Mouse (Mus musculus) 3T3-L1 (cell line): ENCODE measurements around the gene Cebpb.

Source experiments
- DNase-seq: peaks from one replicate; pipeline ENCODE4 v3.0.0-alpha.2; 2015; ENCODE audit warnings: low read depth, low spot score

The Cebpb gene

DNA sequence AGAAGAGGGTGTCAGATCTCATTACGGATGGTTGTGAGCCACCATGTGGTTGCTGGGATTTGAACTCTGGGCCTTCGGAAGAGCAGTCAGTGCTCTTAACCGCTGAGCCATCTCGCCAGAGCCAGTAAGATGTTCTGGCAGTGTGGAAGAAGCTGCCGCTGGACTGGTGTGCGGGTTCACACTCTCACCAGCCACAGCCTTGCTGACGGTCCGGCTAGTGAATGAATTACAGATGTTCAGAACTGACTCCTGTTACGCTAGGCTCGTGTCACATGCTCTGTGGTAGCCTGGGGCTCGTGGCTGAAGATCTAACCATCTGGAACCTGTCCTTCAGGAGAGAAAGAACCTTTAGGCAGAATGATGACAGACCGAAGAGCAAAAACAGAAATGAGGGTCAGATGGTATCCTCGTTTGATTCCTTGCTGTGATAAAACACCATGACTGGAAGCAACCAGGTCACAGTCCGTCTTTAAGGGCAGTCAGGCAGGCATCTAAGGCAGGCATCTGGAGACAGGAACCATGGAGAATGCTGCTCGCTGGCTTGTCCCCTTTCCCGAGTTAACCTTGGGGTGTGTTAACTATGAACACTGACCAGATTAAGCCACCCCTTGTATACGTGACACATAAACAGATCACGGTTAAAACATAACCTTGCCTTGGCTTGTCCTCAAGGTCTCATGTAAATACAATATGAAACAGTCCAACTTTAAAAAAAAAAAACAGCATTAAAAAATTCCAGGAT is 22.6 kb upstream of the Cebpb start:
- no peak for DNase-seq

DNA sequence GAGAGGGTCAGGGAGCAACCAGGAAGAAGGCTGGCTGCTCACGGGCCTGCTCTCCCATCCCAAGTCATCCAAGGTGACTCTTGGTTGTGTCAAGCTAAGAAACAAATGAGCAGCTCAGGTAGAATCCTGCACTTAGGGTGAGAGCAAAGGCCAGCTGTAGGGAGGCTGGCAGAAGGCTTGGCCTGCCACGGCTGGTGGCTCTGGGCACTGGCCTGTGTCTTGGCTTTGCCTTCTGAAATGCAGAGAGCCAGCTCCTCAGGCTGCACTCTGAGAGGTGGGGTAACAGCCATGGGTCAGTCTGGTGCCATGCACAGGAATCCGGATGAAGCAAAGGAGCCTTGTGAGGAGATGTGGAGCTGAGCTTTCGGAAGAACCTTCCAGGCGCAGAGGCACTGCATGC is 20.3 kb upstream of the Cebpb start:
- DNase-seq, result no peak

DNA sequence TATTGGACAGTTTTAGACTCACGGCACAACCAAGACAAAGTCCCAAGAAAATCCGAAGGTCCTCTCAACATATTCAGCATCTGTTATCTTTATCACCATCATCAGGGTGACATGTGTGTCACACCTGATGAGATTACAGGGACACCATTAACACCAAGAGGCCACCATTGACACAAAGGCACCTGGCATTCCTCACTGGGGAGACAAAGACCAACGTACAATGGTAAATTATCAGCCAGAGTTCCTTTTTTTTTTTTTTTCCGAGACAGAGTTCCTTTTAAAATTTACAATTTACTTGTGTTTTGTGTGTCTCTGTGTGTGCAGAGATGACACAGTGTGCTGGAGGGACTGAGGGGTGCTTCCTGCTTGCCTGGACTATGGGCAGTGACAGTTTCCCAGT is 19.3 kb upstream of the Cebpb start:
- DNase-seq, result no peak

DNA sequence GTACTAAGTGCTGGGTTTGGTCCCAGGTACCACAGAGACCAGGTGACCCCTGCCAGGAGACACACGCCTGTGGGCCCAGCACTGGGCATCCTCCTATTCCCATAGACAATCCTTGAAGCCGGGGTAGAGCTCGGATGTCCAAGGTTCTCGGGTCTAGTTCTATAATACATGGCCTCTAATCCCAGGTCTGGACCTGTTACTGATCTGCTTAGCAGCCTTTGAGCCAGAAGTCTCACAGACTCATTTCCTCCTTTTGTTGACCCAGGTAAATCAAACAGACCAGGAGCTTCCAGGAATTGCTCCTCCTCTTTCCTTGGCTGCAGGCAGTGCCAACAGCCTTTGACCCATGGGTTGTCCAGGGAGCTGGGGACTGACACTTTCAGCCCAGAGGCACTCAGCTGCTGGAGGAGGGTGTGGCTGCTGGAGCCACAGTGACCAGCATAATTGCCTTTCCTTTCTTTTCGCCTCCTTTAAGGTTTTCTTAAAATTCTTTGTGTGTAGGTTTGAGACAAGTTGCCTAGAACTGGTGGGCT is 17.5 kb upstream of the Cebpb start:
- no peak for DNase-seq

DNA sequence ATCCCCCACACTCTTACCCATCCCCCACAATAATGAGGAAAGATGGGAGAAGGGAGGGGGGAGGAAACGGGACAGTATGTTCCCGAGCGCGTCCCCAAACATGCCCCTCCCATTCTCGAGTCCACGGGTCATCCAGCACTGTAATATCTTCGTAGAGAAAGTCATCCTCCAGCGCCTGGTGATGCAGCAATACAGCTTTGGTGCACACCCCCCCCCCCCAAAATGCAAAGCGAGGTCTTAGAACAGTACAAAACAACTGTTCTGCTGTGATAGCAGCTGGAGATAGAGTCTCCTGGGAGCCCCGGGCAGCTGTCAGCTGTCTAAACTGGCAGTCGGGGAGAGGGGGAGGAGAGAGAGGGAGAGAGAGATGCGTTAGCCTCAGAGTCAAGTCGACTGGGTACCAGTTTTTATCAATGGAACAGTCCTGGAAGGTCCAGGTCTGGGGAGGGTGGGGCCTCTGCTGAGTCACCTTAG is 16.5 kb upstream of the Cebpb start:
- peak; percentile 48 for DNase-seq

DNA sequence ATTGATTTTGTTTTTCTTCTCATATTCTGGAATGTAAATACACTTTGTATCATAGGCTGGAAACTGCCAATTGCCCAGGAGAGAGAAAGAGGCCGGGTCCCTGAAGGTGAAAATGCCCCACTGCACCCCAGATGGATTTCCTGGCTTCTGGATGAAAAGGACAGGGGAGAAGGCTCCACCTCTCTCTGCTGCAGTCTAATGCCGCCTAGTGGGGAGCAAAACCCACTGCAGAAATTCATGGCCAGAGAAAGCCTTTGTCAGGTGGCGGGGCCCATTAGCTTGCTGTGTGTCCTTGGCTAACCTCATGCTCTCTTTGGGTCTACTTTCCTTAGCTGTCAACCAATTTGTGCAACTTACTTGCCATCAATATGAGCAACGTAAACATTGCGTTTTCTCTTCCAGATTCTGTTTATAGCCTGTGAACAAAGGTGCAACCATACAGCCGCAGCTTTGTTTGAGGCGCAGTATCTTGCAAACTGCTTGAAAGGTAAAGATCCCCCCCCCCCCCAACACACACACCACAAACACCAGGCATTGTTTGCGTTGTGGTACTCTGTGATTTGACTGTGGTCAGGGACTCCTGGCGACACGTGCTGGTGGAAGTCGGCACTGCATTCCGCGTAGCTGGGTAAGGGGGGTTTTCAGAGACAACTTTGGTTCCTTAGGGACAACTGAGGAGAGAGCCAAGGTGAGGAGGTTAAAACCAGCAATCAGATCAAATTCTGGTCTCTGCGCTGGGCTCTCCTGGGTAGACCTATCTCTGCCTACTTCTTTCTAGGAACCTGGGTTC is 13.4 kb upstream of the Cebpb start:
- peak; percentile 65 for DNase-seq

DNA sequence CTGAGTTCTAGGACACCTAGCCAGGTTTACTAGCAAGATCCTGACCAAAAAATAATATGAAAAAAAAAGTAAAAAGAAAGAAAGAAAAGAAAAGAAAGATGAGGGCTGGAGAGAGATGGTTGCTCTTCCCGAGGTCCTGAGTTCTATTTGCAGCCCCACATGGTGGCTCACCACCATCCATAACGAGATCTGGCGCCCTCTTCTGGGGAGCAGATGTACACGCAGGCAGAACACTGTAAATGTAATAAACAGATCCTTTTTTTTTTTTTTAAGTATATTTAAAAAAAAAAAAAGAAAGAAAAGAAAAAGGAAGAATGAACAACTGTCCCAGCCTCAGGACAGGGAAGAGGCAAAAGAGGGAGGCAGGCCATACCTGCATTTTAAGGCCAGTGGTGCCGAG is 10.1 kb upstream of the Cebpb start:
- DNase-seq, result no peak

DNA sequence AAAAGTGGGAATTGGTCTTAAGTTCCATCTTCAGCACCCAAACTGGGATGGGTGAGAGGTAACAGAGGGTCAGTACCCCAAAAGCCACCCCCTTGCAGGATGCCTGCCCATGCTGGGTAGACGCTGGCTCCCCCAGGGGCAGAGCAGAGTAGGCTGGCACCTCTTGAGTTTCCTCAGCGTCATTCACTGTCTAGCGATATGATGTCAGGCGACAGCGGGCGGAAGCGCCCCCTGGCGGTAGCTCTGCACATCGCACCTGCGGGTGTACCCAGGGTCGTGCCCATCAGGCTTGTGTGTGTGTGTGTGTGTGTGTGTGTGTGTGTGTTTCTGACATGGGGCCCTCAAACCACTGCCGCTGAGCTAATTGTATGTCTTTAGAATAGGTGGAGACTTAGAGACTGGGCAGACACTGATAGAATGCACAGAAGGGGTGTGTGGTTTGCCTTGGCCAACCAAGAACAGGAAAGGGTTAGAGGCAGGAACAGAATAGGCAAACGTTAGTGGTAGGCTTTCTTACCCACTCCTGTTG is 8.7 kb upstream of the Cebpb start:
- peak; percentile 72 for DNase-seq

DNA sequence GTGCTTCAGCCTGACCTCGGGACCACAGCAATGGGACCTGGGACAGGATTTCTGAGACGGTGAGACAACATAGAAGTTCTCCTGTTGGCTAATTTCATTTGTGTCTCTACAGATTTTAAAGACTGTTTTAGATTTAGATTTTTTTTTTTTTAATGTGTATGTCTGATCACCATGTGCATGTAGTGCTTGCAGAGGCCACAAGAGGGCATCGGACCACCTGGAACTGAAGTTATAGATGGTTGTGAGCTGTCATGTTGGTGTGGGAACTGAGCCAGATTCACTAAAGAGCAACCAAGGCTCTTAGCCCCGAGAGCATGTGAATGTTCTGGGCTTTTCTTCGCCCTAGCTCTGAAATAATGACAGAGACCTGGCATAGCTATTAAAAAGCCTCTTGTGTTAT is 8.1 kb upstream of the Cebpb start:
- peak; percentile 88 for DNase-seq

DNA sequence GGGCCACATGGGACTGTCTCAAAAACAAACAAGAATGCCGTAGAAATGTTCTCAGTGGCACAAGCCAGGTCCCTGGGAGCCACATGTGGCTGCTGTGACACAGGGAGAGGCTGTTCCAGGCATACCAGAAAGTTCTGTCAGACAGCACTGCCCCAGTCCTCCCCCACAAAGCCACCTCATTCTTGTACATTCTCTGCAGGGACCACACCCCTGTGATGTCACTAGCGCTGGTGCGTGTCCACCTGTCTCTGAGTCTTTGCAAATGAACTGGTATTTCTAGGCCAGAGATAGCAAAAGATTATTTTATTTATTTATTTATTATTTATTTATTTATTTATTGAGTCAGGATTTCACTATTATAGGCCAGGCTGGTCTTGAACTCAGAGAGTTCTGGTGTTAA is 5.0 kb upstream of the Cebpb start:
- DNase-seq, result no peak

DNA sequence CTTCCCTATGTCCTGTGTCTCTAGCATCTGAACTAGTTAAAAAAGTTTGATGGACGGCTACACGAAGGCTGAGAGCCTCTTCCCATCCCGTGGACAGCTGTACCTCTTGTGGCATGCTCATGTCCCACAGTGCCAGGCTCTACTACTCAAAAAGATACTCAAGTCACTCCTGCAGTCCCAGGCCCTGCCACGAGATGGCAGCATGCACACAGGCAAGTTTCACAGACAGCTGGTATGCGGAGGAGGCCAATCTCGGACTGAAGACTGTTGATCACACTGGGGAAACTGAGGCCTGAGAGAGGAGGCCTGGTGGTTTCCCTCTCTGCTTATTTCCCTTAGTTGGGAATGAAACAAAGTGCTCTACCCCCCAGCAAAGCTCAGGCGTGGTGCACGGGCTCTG is 3.6 kb upstream of the Cebpb start:
- peak; percentile 97 for DNase-seq

DNA sequence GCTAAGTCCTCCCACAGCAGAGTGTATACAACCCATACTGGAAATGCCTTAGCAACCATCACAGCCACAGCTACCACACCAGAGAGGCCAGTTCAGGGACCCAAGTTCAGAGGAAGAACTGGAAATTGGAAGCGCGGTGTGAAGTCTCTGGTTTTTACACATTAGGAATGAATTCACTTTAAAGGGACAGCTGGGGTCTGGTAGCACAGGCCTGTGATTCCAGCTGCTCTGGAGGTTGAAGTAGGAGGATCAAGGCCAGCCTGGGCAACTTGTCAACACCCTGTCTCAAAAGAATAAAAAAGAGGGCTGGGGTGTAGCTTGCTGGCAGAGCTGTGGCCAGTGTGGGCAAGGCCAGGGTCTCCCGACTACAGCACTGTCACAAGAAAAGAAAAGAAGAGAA is 2.9 kb upstream of the Cebpb start:
- DNase-seq, result peak; percentile 53

DNA sequence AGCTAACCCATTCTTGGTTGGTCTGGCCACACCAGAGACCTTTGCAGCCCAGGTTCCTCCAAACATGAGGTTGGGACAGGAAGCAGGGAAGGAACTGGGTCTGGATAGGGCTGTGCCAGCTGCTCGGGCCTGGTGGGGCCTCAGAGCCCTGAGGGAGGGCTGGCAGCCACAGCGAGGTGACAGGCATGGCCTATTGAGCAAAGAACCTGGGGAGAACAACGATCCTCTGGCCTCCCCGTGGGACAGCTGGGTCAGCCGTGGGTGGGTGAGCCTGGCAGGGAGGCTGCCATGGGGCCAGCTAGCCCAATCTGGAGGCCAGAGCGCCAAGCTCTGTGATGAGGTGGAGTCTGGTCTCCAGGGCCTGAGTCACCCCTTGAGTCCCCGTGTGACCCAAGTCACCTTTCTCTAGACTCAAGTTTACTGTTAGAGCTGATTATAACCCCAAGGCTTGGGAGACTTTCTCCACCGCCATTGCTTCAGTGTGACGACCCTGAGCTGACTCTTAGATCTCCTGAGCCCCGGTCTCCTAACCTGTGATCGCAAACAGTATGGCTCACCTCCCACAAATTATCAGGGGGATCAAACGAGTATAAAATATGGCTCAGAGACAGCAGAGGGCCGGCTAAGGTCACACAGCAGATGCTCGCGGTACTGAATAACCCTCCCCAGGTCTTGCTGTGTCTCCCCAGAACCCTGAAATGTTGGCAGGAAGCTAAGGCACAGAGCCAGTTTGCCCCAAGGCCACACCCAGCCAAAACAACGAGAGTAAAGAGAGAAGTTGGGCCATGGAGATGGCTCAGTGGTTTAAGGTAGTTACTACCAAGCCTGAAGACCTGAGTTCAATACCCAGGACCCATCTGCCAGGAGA is 2.1 kb upstream of the Cebpb start:
- DNase-seq, result peak; percentile 61

DNA sequence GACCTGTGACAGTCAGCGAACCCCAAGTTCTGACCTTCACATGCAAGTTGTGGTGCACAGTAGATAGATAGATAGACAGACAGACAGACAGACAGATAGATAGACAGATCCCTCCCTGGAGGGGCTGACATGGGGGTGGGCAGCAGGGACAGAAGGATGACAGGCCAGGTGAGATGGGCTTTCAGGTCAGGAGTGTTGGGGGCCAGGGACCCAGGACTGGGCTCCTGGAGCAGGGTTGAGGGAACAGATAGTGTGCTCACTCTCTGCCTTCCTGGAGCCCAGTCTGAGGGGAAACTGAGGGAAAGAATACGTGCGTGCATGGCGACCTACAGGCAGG is 1.5 kb upstream of the Cebpb start:
- DNase-seq, result no peak

DNA sequence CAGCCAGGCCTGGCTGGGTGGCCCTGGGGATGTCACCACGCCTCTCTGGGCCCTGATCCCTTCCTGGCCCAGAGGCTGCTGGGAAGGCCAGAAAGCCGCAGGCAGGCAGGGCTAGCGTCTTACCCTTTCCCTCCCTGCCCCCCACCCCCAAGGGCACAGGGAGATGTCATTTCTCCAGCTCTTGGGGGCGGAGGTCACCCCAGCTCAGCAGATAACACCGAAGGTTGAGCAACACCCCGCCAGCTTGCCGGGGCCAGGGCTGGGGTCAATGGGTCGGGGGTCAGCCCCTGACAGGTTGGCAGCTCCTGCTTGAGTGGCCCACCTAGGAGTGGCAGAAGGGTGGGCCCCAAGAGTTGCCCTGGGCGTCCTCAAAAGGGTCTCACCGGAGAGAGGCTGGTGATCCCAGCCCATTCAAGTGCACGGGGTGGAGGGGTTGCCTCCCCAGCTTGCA is 1.0 kb upstream of the Cebpb start:
- DNase-seq, result no peak

DNA sequence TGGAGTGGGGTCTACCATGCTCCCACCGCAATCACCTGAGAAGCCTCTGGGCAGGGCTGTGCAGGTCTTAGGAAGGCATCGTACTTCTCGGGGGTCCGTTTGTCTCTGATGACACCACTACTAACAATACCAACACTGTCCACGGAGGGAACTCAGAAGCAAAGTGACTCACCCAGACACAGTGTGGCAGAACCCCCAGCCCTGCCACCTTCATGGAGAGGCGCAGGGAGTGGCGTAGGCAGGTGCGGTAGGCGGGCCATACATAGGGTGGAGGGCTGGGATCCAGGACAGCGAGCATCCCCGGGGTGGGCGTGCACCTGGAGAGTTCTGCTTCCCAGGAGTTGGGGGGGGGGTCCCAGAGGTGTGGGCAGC is 603 bp upstream of the Cebpb start:
- peak; percentile 45 for DNase-seq

DNA sequence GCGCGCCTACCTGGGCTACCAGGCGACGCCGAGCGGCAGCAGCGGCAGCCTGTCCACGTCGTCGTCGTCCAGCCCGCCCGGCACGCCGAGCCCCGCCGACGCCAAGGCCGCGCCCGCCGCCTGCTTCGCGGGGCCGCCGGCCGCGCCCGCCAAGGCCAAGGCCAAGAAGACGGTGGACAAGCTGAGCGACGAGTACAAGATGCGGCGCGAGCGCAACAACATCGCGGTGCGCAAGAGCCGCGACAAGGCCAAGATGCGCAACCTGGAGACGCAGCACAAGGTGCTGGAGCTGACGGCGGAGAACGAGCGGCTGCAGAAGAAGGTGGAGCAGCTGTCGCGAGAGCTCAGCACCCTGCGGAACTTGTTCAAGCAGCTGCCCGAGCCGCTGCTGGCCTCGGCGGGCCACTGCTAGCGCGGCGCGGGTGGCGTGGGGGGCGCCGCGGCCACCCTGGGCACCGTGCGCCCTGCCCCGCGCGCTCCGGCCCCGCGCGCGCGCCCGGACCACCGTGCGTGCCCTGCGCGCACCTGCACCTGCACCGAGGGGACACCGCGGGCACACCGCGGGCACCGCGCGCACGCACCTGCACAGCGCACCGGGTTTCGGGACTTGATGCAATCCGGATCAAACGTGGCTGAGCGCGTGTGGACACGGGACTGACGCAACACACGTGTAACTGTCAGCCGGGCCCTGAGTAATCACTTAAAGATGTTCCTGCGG is 945 bp downstream of the Cebpb start, which contains the start of gene Tmem189:
Gene Tmem189 (minus strand): TSS at position 322 of the 718 bp plus-strand sequence.
- peak; percentile 85 for DNase-seq

DNA sequence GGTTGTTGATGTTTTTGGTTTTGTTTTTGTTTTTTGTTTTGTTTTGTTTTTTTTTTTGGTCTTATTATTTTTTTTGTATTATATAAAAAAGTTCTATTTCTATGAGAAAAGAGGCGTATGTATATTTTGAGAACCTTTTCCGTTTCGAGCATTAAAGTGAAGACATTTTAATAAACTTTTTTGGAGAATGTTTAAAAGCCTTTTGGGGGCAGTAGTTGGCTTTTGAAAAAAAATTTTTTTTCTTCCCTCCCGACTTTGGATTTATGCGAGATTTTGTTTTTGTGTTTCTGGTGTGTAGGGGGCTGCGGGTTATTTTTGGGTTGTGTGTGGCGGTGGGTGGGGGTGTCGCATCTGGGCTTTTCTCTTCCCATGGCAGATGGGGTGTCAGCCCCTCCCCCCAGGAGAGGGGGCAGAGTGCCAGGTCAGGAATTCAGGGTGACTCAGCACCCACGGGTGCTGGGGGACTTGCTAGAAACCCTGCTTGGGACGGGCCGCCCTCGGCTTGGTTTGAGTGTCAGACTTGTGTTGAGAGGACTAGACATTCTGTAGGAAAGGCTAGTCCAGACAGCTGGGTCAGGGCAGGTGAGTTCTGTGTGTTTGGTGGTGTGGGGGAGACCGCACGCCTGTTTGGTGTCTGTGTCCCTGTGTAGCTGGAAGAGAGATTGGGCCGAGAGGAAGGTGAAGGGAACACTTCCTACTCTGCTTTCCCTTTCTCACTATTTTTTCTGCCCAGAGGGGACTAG is 1.7 kb downstream of the Cebpb start:
- DNase-seq, result peak; percentile 78

DNA sequence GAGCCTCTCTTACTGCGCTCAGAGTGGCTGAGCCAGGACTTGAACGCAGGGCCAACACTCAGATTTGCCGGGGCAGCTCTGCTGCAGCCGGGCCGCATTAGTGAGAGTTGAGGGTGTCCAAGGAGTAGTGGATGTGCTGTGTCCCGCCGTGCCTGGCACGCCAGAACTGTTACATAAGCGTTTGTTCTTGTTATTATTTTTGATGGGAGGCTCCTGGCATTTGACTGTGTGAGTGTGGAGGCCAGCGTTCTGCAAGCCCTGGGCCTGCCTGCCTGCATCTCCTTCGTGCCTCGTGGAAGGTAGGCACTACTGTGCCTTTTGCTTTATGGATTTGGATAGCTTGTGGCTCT is 2.2 kb downstream of the Cebpb start:
- peak; percentile 53 for DNase-seq

DNA sequence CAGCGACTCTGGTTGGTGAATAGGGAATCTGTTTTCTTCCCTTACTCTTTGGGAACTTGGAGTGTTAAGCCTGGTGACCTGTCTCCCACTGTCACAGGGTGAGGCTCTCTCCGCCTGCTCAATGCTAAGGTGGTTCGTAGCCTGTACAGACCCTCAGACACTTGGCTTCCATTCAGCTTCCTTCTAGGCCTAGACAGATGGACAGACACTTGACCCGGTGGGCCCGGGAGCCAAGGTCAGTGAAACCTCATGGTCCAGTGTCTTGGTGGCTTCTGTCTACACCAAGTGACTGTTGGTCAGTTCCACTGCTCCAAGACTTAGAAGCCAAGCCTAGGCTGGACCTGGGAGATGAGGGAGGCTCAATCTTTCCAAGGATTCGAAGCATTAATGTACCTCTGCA is 2.7 kb downstream of the Cebpb start:
- DNase-seq, result no peak
